Mouse (Mus musculus) CH12.LX (cell line): ENCODE data around the gene Rab42. TPM values are rescaled to one million over a fixed set of nuclear protein-coding genes. Genes with fewer than 3 reads are reported as not detected.

Experiments used
- DNase-seq: peaks from one replicate; pipeline ENCODE4 v3.0.0-alpha.2; 2013; ENCODE audit errors: extremely low read depth
- H3K27ac ChIP-seq: 2 replicates; pipeline ENCODE4 v1.5.1; 2012; ENCODE audit warnings: low read depth, mild to moderate bottlenecking, control low read depth, moderate library complexity; ENCODE audit not compliant: insufficient read depth
- H3K27me3 ChIP-seq: replicated peaks from 2 replicates; pipeline ENCODE3; 2012; ENCODE audit warnings: inconsistent platforms
- H3K36me3 ChIP-seq, 2 experiments: replicated peaks in 1 of 2; 2 replicates each; pipeline versions ENCODE3 to v1.6.1; 2012; ENCODE audit warnings: inconsistent platforms in 1 of 2, low read length in 1 of 2, mild to moderate bottlenecking in 1 of 2, mixed read lengths in 1 of 2, moderate library complexity in 1 of 2; ENCODE audit not compliant: control insufficient read depth in 1 of 2, insufficient read depth in 1 of 2
- H3K4me1 ChIP-seq, 2 experiments: 2 replicates each; pipeline ENCODE4 v1.6.1; 2012; ENCODE audit warnings: inconsistent platforms in 1 of 2, moderate library complexity in 1 of 2; ENCODE audit not compliant: insufficient read depth in 2 of 2, control insufficient read depth in 1 of 2
- H3K4me2 ChIP-seq: 2 replicates; pipeline ENCODE4 v1.6.1; 2012; ENCODE audit warnings: low read depth, mild to moderate bottlenecking, control low read depth; ENCODE audit not compliant: poor library complexity, insufficient read depth, severe bottlenecking
- H3K4me3 ChIP-seq, 3 experiments: fragments of 150-350 bp in 1 of 3; sonication (generic) in 1 of 3; replicated peaks in 1 of 3; 2 replicates each; pipeline versions ENCODE3 to v1.5.1; 2011 to 2012; ENCODE audit warnings: low read depth in 2 of 3, low read length in 2 of 3, mild to moderate bottlenecking in 2 of 3, moderate library complexity in 2 of 3, control low read depth in 1 of 3, improper control_type of control experiment in 1 of 3, inconsistent platforms in 1 of 3, mixed read lengths in 1 of 3; ENCODE audit not compliant: poor library complexity in 1 of 3
- H3K79me2 ChIP-seq: replicated peaks from 2 replicates; pipeline ENCODE4 v1.6.1; 2012; ENCODE audit warnings: mild to moderate bottlenecking, moderate library complexity; ENCODE audit not compliant: control insufficient read depth, poor library complexity, insufficient read depth, severe bottlenecking; ENCODE audit errors: extremely low read depth
- H3K9ac ChIP-seq: 2 replicates; pipeline ENCODE4 v1.6.1; 2012; ENCODE audit warnings: low read depth, mild to moderate bottlenecking, control low read depth, moderate library complexity; ENCODE audit not compliant: insufficient read depth
- H3K9me3 ChIP-seq: replicated peaks from 2 replicates; pipeline ENCODE3; 2012; ENCODE audit warnings: low read length, inconsistent platforms, mixed read lengths
- BHLHE40 ChIP-seq: IDR thresholded peaks from 2 replicates; pipeline ENCODE4 v1.6.1; 2011; ENCODE audit warnings: mild to moderate bottlenecking, low read depth, low read length, improper control_type of control experiment
- CTCF ChIP-seq, 2 experiments: IDR thresholded peaks in 1 of 2; conservative IDR thresholded peaks in 1 of 2; 2 replicates each; pipeline ENCODE4 v1.5.1; 2011 to 2012; ENCODE audit warnings: low read depth in 2 of 2, low read length in 2 of 2, improper control_type of control experiment in 1 of 2, inconsistent platforms in 1 of 2, mild to moderate bottlenecking in 1 of 2, moderate library complexity in 1 of 2
- ELF1 ChIP-seq: IDR thresholded peaks from 2 replicates; pipeline ENCODE4 v1.6.1; 2014; ENCODE audit warnings: low read depth, mild to moderate bottlenecking, inconsistent platforms, low read length, improper control_type of control experiment
- EP300 ChIP-seq: IDR thresholded peaks from 2 replicates; pipeline ENCODE4 v1.6.1; 2011; ENCODE audit warnings: low read length, improper control_type of control experiment
- ETS1 ChIP-seq: conservative IDR thresholded peaks from 2 replicates; pipeline ENCODE4 v1.6.1; 2012; ENCODE audit warnings: low read depth, mild to moderate bottlenecking, inconsistent platforms, low read length, improper control_type of control experiment, moderate library complexity
- JUN ChIP-seq: IDR thresholded peaks from 2 replicates; pipeline ENCODE4 v1.6.1; 2011; ENCODE audit warnings: low read depth, mild to moderate bottlenecking, low read length, improper control_type of control experiment, moderate library complexity; ENCODE audit not compliant: insufficient read depth
- KAT2A ChIP-seq: IDR thresholded peaks from 2 replicates; pipeline ENCODE4 v1.6.1; 2012; ENCODE audit warnings: low read length, improper control_type of control experiment, inconsistent platforms; ENCODE audit not compliant: insufficient replicate concordance
- MAFK ChIP-seq: IDR thresholded peaks from 2 replicates; pipeline ENCODE4 v1.6.1; 2011; ENCODE audit warnings: low read length, improper control_type of control experiment; ENCODE audit not compliant: insufficient replicate concordance
- MAX ChIP-seq: IDR thresholded peaks from 2 replicates; pipeline ENCODE4 v1.6.1; 2011; ENCODE audit warnings: low read length, improper control_type of control experiment
- MAZ ChIP-seq: IDR thresholded peaks from 2 replicates; pipeline ENCODE4 v1.6.1; 2012; ENCODE audit warnings: low read depth, mild to moderate bottlenecking, inconsistent platforms, low read length, improper control_type of control experiment, moderate library complexity
- MXI1 ChIP-seq: IDR thresholded peaks from 2 replicates; pipeline ENCODE4 v1.6.1; 2011; ENCODE audit warnings: mild to moderate bottlenecking, low read depth, low read length, improper control_type of control experiment
- MYC ChIP-seq: IDR thresholded peaks from 2 replicates; pipeline ENCODE4 v1.6.1; 2011; ENCODE audit warnings: low read depth, mild to moderate bottlenecking, improper control_type of control experiment, low read length
- NRF1 ChIP-seq: IDR thresholded peaks from 2 replicates; pipeline ENCODE4 v1.6.1; 2014; ENCODE audit warnings: low read depth, mild to moderate bottlenecking, inconsistent platforms, low read length, improper control_type of control experiment, moderate library complexity
- PAX5 ChIP-seq: IDR thresholded peaks from 2 replicates; pipeline ENCODE4 v1.6.1; 2012; ENCODE audit warnings: low read length, inconsistent platforms, mixed read lengths
- POLR2AphosphoS2 ChIP-seq: IDR thresholded peaks from 2 replicates; pipeline ENCODE4 v1.6.1; 2011; ENCODE audit warnings: low read depth, low read length, improper control_type of control experiment
- RCOR1 ChIP-seq: conservative IDR thresholded peaks from 2 replicates; pipeline ENCODE4 v1.6.1; 2012; ENCODE audit warnings: low read depth, mild to moderate bottlenecking, inconsistent platforms, low read length, improper control_type of control experiment
- SIN3A ChIP-seq: IDR thresholded peaks from 2 replicates; pipeline ENCODE4 v1.6.1; 2012; ENCODE audit warnings: low read length, improper control_type of control experiment, inconsistent platforms
- SMC3 ChIP-seq: IDR thresholded peaks from 2 replicates; pipeline ENCODE4 v1.6.1; 2011; ENCODE audit warnings: low read depth, low read length, improper control_type of control experiment
- TCF12 ChIP-seq: IDR thresholded peaks from 2 replicates; pipeline ENCODE4 v1.6.1; 2014; ENCODE audit warnings: low read depth, mild to moderate bottlenecking, inconsistent platforms, low read length, improper control_type of control experiment
- UBTF ChIP-seq: IDR thresholded peaks from 2 replicates; pipeline ENCODE4 v1.6.1; 2012; ENCODE audit warnings: low read depth, mild to moderate bottlenecking, inconsistent platforms, low read length, improper control_type of control experiment, moderate library complexity
- USF1 ChIP-seq: IDR thresholded peaks from 2 replicates; pipeline ENCODE4 v1.6.1; 2014; ENCODE audit warnings: low read depth, mild to moderate bottlenecking, inconsistent platforms, low read length, improper control_type of control experiment
- ZC3H11A ChIP-seq: IDR thresholded peaks from 2 replicates; pipeline ENCODE4 v1.6.1; 2012; ENCODE audit warnings: low read depth, mild to moderate bottlenecking, inconsistent platforms, low read length, improper control_type of control experiment
- dilution Hi-C: fragments of 300-500 bp; cut with MboI; formaldehyde crosslinking; loops from 2 replicates; pipeline ENCODE4 v1.14.3; 2020; ENCODE audit warnings: low sequenced_read_pairs; ENCODE audit not compliant: extremely low pct_unique_long_range_greater_than_20kb, extremely low pct_ligation_motif_present
- in situ Hi-C: fragments of 300-500 bp; cut with MboI; formaldehyde crosslinking; loops from 3 replicates; pipeline ENCODE4 v1.14.3; 2019; ENCODE audit warnings: low sequenced_read_pairs, low pct_ligation_motif_present, low pct_unique_long_range_greater_than_20kb, mixed read lengths
- polyA plus RNA-seq: library from polyadenylated mRNA; unstranded; fragments of >175 nt; gene quantifications from 2 replicates; pipeline ENCODE4 v1.2.1, GENCODE M21; 2012; ENCODE audit warnings: low read depth; ENCODE audit not compliant: insufficient read length
- total RNA-seq, 2 experiments: library from RNA; depleted of rRNA; stranded (reverse); fragments of 300-350 nt in 1 of 2; fragments of >200 nt in 1 of 2; gene quantifications; 2 replicates each; pipeline ENCODE4 v1.2.3; 2012 to 2014

Gene Rab42
- total and polyA plus RNA-seq, 3 experiments = 0.31 to 0.51 TPM; not detected in 1

GRCm38 (mm10) chr4:132345135-132345842, 42.1 kb upstream of the Rab42 start (continued):
- no peak for TF ChIP-seq MAFK
- TF ChIP-seq USF1 = no peak
- TF ChIP-seq MYC = peak; percentile 60; the same call in 1 of the 2 replicates
- TF ChIP-seq SMC3 = peak; percentile 77
- no peak for TF ChIP-seq RCOR1
- TF ChIP-seq ELF1 = peak; percentile 47
- peak; percentile 68 for TF ChIP-seq BHLHE40
- TF ChIP-seq MXI1 = no peak; the same call in none of the 2 replicates
- TF ChIP-seq UBTF = peak; percentile 69; the same call in 1 of the 2 replicates
- peak; percentile 81 for TF ChIP-seq POLR2AphosphoS2

- no peak for DNase-seq
- TF ChIP-seq NRF1 (peak; percentile 47), MYC (peak; percentile 94), MXI1 (peak; percentile 86; the same call in 1 of the 2 replicates), SIN3A (peak; percentile 76), MAX (peak; percentile 82), POLR2AphosphoS2 (no peak), ELF1 (peak; percentile 63), ETS1 (no peak)
- Histone ChIP-seq H3K27me3 (no peaks in the 10 kb centered on the region), H3K9ac (peak overlapping the region; percentile 83), H3K36me3 (peaks cover 2 to 34% of the 10 kb centered on the region in 2 experiments), H3K27ac (peak overlapping the region; percentile 54; the same call in 1 of the 2 replicates), H3K4me3 (peak overlapping the region; percentile 91 to 95 (median 93)), H3K4me1 (peaks cover 16 to 51% of the 10 kb centered on the region in 2 experiments), H3K9me3 (no peaks in the 10 kb centered on the region), H3K79me2 (peaks cover 57% of the 10 kb centered on the region), H3K4me2 (peak overlapping the region; percentile 95)
- in situ Hi-C loops (no loop called here), dilution Hi-C loops (no loop called here)
Measured at GRCm38 (mm10) chr4:132344403-132345134, 41.4 kb upstream of the Rab42 start.

GRCm38 (mm10) chr4:132341451-132341850, 38.3 kb upstream of the Rab42 start:
- H3K27me3 ChIP-seq = no peaks in the 10 kb centered on the region
- H3K4me3 ChIP-seq = no peak overlapping the region
- no peak for TF ChIP-seq KAT2A
- TF ChIP-seq POLR2AphosphoS2 = no peak
- no peak for TF ChIP-seq EP300
- TF ChIP-seq ZC3H11A = no peak
- no peak for TF ChIP-seq JUN
- no peak for TF ChIP-seq TCF12
- TF ChIP-seq BHLHE40 = no peak
- TF ChIP-seq MAX = no peak
- no peak for TF ChIP-seq CTCF (conservative IDR thresholded peaks at IDR 0.05 in 1 of 2, IDR thresholded peaks at IDR 0.05 in 1 of 2; ENCODE audit: low read depth in 2 of 2, low read length in 2 of 2)
- no peak for TF ChIP-seq MAZ
- TF ChIP-seq PAX5 = no peak
- no peak for DNase-seq
- peaks cover 78% of the 10 kb centered on the region for H3K79me2 ChIP-seq
- dilution Hi-C loops = no loop called here
- no peak overlapping the region for H3K9ac ChIP-seq
- H3K4me2 ChIP-seq = no peak overlapping the region
- H3K4me1 ChIP-seq = peaks cover 16 to 39% of the 10 kb centered on the region in 2 experiments
- in situ Hi-C loops = no loop called here
- no peak overlapping the region for H3K27ac ChIP-seq
- H3K9me3 ChIP-seq = no peaks in the 10 kb centered on the region
- H3K36me3 ChIP-seq = peaks cover 30 to 63% of the 10 kb centered on the region in 2 experiments
